Mouse (Mus musculus) cerebellum, adult 11-12 months (tissue): Measurements from ENCODE around the gene Nfasc.
A peak's percentile ranks its signal among the peaks of the same experiment; 100 is the strongest.

Experiments
- DNase-seq: peaks from one replicate; pipeline ENCODE4 v3.0.0; 2022

Gene Nfasc

DNA sequence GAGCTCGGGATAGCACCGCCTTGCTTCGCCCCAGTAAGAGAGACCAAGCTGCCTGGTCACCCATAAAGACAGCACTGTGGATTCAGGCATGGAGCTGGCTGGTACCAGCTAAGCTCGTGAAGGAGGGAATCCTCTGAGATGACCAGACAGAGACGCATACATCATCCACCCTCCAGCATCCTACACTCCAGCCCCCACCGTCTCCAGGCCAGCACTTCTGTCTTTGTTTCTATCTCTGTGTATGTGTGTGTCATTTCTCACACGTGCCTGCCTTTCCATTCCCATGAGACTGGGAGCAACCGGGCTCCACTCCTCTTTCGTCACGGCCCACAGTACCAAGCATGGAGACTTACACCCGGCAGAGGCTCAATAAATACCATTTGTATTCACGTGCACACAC, 9.3 kb downstream of the Nfasc start:
- DNase-seq = no peak

DNA sequence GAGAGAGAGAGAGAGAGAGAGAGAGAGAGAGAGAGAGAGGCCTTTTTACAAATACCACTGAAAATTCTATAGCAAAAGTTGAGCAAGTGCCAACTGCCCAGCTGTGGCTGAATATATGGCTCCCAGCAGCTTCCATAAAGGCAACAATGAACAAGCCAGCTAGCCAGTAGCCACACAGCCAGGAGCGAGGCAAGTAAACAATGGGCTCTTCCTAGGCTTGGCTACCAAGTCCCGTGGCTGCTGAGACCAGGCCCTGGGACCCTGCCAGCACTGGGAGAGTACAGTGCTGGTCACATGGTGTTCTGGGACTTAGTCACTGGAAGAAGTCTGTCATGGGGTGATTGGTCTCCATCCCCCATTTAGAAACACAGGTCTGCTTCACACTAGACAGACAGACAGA, 14.0 kb downstream of the Nfasc start:
- peak; percentile 62 for DNase-seq

DNA sequence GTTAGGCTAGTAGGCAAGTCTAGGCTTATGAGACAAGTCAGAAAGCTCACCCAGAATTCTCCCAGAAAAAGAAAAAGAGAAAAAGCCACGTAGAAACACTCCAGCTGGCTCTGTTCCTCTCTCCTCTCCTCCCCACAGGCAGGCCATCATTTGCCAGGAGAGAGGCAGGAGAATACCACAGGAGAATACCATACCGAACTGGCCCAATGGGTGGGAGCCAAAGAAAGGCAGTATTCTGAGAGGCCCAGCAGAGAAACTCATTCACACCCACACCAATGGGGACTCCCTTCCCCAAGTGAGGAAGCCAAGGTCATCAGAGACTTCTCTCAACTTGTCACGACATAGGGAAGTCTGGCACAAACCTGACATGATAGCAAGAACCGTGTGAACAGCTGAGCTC, 19.2 kb downstream of the Nfasc start:
- peak; percentile 42 for DNase-seq

DNA sequence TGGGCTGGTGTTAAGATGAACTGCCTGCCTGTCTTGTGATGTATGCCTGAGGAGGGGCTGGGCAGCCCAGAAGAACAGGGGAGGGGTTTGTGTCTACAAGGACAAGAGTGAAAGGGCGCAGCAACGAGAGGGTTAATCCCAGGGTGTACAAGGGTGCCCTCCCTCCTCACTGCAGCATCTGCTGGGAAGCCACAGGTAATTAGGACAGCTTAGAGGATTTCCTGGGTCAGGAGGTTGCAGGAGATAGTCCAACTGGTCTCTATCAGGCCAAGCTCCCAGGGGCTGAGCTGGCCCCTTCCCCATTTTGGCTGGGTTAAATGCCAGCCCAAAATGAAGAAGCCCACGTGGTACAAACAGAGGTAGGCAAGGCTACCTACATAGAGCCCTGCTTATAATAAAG, 20.3 kb downstream of the Nfasc start:
- DNase-seq = no peak

DNA sequence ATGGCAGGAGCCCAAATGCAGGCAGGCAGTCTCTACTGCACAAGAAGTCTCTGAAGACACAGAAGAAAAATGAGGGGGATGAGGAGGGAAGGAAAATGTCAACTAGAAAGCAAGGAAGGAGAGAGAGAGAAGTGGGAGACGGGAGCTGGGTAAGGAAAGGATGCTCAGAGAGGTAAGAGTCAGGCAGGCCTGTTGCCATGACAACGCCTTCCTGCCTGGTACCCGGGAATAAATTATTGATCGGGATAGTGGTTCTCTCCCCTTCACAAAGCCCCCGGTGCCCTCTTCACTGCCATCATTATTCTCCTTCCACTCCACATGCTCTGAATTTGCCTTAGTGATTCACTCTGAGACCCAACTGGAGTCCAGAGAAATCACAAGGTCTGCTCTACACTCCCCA, 23.4 kb downstream of the Nfasc start:
- no peak for DNase-seq

DNA sequence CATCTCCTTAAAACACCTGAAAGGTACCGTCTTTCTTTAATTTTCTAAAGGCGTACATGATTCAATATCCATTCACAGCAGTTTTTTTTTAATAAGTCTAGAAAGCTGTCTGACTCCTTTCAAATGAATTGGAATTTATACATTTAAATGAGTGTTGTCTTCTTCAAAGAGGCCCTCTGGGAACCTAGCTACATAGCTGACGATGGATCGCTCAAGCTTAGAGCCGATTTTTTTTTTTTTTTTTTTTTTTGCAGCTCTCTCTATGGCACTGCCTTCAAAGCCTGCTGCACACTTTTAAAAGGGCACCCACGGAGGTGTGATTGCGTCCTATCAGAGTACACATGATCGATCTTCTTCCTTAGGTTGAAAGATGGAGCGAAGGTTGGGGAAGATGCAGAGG, 26.6 kb downstream of the Nfasc start:
- DNase-seq = no peak

DNA sequence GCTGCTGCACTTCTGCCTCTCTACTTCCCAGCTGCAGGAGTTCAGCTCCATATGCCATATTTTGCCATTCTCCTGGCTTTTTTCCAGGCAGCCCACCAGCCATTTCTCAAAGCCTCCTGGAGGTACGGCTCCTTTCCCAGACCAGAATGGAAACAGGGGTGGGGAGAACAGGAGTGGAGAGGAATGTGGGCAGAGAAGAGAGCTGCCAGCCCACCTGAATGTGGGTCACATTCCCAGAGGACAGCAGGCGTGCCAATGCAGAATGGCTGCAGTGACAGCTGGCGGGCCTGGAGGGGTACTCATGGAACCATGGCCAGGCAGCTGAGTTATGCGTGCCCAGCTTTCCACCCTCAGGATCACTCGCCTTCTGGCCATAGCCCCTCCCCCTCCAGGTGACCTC, 32.2 kb downstream of the Nfasc start:
- DNase-seq = peak; percentile 46

DNA sequence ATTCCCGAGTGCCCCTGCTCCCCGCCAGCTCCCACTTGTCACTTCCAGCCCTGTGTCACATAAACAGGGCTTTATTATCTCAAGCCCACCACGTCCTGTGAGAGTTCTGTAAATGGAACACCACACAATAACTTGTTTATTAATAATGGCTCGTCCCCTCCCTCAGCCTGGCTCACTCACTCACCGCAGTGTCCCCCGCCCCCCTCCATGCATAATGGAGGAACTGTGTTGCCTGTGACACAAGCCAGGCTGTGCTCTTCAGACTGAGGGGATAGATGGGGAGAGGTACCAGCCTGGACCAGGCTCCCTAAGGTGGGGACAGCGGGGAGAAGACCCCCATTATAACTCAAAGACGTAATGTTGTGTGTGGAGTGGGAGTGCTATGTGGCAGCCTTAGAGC, 34.3 kb downstream of the Nfasc start:
- DNase-seq = no peak

DNA sequence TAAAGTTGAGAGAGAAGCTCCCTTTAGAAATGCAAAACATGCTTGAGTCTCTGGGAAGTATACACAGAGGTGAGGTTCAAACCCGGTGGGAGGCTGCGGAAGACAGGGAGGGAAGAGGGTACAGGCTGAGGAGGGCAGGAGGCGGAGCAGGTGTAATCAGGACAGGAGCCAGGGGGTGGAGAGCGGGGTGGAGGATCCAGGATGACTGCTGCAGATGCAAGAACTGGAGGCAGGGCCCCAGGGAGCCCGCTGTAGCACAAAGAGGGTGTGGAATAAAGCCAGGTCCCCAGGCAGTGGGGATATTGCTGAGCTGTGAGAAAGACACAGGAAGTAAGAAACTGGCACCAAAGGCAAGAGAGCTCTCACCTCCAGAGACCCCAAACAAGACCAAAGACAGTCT, 38.1 kb downstream of the Nfasc start:
- DNase-seq = no peak

DNA sequence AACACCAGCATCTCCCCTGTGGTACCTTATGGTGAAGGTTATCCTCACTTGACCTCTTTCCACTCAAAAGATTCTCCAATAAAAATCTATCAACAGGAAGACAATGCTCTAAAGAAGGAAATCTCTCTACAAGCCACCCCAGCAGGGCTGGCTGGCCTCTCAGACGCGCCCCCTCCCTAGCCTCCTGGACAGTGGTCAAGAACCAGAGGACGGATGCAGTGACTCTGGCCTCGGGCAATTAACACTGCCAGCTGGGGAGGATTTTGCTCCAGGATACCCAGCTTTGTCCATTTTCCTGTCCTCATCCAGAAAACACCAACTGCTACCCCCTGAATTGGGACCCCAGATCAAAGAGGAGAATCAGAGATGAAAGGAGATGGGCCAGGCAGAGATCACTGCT, 44.7 kb downstream of the Nfasc start:
- DNase-seq = no peak

DNA sequence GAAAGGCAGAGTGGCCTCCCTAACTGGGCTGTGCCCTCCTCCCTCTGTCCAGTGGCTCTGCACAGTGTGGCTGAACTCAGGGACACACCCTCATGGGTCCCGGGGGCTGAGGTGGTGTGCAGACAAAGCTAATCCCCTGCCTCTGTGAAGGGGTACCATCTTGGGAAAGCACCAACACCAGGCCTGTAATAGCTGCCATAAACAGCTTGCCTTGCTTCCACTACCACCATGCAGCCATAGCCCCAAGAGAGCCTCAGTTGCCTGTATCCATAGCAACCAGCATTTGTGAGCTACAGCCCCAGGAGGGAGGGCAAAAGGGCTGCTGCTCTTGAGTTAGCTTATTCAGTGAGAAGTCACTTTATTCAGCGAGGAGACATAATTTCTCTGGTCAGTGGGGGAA, 45.4 kb downstream of the Nfasc start:
- no peak for DNase-seq

DNA sequence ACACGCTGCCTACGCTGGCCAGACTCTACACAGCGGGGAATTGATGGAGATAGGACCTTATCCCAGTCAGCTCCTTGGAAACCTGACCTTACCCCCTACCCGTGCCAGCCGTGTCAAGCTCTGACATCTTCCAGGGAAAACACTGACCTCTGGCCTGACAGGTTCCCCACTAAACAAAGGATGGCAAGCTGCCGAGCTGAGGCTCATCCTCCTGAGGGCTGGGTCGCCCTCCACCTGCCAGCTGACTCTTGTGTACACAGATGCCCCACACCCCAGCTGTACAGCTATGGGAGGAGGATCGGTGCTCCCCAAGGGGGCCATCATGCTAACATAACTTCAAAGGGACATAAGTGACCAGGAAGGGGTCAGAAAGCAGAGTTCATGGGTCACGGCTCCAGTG, 47.6 kb downstream of the Nfasc start:
- peak; percentile 51 for DNase-seq

DNA sequence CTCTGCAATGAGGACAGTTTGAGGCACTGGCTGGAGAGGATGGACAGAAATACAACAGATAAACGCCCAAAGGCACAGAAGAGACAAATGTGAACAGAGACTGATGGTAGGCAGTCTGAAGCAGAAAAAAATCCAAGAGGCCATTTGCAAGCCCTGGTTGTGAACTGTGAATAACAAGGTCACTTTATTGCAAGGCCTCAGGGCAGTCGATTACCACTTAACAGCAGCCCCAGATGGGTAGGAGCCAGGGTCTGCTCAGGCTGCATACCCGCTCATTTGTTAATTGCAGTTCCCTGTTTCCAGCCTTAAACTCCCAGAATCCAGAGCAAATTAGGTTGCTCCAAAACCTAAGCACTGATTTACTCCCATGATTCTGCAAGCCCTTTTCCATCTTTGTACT, 52.4 kb downstream of the Nfasc start:
- no peak for DNase-seq

DNA sequence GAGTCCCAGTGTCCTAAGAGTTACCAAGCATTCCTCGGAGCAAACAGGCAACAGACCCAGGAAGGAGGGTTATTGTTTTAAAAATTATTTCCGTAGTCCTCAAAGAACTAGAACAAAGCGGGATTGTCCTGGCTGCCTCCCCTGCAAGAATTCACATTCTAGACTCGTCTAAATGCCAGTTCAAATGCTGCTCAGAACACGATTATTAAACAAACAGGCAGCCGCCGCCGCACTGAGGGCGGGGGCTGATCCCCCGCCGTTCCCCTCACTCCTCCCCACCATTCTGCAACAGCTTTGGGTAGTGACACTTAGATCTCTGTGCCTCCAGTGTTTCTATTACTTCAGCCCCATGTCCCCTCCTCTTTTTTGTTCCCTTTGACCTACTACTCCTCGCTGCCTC, 62.7 kb downstream of the Nfasc start:
- DNase-seq = no peak

DNA sequence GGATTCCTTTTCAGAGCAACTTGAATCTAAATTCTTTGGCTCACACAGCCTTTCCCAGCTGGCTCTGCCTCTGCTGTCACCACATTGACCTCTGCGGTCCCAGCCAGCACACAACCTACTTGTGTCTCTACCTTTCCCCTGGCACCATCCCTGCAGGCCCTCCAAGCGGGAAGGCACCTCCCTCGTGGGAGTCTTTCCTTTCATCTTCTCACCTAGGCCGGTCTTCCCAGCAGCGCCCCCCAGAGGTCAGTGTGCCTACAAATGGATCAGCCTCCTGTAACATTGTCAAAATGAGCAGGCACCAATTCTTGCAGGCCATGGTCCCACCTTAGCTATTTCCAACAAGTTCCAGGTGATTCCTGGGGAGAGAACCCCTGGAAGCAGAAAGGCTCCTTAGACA, 63.5 kb downstream of the Nfasc start:
- DNase-seq = no peak

DNA sequence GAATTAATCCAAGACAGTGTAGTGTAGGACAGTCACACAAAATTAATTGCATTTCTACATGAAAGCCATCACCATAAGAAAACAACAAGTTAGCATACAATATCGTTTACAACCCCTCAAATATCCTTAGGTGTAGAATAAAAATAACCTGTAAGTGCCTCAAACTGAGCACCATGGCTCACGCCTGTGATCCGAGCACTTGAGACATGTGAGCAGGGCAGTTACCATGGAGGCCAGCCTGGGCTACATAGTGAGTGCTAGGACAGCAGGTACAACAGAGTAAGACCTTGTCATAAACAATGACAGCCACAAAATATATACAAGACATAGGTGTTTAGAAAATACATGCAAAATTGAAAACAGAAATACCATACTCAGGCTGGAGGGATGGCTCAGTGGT, 68.9 kb downstream of the Nfasc start:
- no peak for DNase-seq

DNA sequence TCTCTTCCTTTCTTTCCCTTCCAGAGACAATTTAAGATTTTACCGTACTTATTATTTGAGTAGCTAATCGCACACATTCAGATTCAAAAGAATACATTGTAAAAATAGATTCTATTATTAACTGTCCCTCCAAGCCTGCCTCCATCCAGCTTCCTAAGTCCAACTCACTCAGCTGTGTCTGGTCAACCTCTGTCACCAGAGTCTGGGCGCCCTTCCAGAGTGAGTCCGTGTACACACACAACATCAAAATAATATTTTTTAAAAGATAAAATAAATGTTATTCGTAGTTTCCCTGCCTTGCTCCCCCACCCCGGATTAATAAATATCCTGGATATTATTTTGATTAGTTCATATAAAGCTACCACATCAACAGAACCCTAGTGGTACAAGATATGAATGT, 72.4 kb downstream of the Nfasc start:
- DNase-seq = no peak

DNA sequence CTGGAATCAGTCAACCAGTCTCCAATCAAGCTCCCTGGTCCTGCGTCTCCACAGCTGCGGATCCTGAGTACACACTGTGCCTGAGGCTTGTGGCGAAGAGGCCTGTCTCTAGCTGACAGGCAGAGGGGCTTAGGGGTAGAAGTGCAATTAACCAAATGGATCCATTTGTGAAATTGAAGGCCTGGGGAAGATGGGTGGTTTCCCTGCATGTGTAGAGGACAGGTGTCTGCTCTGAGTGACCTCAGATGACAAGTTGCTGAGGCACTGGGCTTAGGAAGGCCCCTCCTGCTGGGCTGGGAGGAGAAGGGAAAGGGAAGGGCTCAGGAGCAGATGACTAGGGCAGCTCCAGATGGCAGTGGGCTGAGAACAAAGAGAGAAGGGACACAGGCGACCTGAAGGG, 81.2 kb downstream of the Nfasc start:
- peak; percentile 54 for DNase-seq

DNA sequence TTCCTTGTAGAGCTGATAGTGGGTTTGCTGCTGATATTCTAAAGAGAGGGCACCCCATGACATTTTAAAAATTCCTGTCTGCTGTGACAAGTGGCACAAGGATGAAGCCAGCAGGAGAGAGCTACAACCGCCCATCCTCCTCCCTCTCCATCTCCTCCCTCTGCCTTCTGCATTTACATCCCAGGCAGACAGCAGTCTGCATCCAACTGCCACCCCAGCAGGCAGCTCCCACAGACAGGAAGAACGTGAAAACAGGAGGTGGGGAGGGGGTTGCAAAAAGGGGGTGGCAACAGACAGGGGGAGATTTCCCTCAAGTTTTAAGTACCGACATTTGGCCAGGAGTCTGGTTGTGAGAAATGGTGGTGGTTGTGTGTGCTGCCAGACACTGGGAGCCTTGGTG, 82.0 kb downstream of the Nfasc start:
- no peak for DNase-seq

DNA sequence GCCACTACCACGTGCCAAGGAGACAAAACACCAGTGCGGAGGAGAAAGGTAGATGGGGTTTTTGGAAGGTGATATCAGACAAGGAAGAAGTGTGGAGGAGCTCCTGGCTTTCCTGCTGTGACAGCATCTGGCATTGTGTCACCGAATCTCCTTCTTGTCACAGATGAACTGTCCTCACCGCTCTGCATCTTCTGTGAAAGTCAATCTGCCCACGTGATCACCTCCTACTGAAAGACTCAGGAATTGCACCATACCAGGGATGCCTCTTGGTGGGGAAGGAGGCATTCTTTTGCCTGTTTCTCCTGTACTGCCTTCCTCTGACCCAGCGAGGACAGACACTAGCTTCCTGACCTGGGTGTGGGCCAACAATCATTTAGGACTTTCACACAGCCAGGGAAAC, 86.0 kb downstream of the Nfasc start:
- peak; percentile 67 for DNase-seq

DNA sequence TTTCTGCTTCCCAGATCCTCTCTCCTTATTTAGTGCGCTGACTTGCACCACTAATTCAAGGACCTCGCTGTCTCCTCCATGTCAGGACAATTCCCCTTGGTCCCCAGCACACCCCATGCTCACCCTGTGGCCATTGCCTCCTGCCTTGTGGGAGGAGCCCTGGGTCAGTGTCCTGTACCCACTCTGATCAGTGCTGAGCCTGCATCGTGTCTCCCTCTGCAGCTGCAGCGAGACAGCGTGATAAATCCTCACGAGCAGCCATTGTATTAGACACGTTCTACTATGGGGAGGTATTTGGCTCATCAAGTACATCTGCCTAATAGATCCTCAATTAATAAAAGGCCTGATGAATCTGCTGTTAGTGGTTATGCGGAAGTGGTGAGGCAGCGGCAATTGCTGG, 86.8 kb downstream of the Nfasc start:
- DNase-seq = no peak

DNA sequence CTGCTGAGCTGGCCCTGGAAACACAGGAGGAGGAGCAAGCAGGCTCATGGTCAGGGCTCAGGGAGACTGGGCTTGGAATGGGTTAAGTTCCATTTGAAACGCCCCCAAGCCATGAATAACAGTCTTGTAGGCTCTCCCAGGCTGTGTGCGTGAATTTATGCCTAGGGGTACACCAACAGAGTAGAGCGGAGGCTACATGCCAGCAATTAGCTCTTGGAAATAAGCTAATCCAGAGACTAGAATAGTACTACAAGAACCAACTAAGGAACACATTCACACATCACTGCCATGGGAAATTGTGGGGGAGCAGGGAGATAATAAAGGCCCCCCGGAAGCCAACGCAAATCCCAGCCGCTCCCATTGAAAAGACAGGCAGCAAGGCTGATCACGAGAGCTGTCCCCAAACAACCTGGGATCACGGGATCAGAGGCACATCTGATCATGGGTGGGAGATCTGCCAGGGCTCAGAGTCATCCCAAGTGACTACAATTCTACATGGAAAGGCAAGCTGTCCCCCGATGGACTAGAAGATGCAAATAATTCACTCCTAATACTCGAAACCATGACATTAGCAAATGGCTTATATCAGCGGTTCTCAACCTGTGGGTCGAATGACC, 87.6 kb downstream of the Nfasc start:
- DNase-seq = no peak

DNA sequence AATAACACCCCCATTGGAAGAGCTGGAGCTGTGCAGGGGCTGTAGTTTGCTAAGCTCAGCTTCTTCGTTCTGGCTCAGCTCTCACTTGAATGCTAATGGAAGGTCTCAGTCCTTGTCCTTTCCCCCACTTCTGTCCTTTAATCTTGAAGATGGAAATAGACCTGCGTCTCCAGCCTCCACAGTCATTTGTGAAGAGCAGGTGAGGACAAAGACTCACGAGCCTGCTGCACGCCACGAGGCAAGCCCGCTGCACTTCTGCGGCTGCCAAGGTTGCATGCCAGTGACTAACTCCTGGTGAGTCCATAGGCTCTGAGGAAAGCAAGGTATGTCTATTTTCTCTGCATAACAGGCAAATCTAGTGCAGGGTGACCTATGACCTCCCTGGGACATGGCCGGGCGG, 88.4 kb downstream of the Nfasc start:
- no peak for DNase-seq

DNA sequence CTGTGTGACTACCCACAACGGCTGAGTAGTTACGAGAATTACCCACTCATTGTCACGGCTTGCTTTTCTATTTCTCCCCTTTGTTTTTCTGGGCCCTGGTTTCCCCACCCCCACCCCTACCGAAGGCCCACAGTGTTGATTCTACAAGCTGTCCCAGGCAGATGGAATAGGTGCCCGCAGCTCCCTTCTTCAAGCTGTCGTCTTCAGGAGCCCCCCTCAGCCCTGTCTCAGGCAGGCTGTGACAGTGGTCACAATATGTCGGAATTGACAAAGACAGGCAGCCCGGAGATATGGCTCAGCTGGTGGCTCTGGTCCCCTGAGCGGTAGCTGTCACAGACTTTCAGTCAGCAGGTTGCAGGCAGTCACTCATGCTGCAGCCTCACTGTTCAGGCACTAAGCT, 90.9 kb downstream of the Nfasc start:
- no peak for DNase-seq

DNA sequence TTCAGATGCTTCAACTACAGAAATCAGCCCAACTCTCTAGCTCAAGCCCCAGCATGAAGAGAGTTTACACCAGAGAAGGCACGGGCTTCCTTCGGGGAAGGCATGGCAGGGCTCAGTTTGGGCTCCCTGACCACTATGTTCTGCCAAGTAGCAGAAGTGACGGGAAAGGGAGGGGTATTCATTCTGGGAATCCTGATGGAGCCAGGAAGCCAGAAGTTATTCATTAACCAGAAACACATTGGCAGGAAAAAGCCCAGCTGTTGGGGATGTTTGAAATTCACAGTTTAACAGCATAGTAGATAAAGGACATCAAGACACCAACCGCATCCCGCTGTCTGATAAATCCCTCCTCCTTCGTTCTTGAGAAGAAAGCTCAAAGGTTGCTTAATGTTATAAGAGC, 93.6 kb downstream of the Nfasc start:
- no peak for DNase-seq
